Mouse (Mus musculus) c-Kit-positive CD71-negative TER-119-negative erythroid progenitor cells, embryonic 14.5 days (primary cell): ENCODE measurements around the gene Ankrd52.
"Not testable (repeated sequence)": the region's sequence is repeated elsewhere in the genome, so short reads cannot be mapped to it uniquely, and the experiment has no call there.

Source experiments
- DNase-seq: peaks from one replicate; pipeline ENCODE4 v3.0.0-alpha.2; 2013; ENCODE audit warnings: low read depth

The Ankrd52 gene

DNA sequence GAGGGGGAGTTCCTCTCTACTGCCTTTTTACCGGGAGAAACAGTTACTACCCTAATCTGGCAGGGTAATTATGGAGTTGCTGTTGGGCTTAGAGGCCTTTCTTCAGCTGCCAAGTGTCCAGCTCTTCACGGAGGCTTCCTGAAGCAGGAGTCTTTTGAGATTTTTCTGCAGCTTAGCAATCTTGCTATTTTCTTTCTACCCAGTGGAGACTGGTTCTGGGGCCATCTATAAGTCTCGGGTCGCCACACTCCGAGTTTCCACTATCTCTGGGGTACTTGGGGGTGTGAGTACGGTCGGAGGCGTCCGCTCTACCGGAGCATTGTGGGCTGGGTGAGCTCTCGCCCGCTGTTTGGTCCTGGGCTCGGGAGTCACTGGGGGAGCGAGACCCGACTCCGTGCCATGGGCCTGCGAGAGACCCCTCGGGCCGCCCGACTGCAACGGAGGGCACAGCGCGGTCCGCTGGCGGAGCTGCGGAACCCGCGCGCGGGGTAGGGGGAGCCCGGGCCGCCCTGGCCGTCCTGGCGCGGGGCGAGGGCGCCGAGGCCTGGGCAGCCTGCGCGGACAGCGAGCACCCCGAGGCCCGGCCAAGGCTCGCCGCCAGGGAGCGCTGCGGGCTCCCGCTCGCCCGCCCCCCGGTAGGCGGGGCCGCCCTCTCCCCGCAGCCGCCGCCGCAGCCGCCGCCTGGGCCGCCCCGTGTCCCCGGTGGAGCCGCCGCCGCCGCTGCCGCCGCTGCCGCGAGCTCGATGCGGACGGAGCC lies at the start of gene Ankrd52:
Gene Ankrd52, plus strand, starts transcription at position 661 of the 757 bp plus-strand sequence.
- peak; percentile 67 for DNase-seq

DNA sequence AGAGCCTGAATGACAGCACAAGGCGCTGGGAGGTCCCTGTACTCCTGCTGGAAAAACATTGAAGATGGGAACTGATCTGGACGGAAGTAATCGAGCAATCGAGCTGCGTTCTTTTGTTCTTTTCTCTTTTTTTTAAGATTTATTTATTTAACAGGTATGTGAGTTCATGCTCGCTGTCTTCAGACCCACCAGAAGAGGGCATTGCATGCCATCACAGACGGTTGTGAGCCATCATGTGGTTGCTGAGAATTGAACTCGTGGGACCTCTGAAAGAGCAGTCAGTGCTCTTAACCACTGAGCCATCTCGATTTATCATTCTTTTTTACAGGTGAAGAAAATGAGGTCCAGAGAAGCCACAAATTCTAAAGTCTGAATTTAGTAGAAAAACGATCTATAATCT lies 49.3 kb upstream of the Ankrd52 start:
- no peak for DNase-seq

GRCm38 (mm10) chr10:128332358-128333249 lies 44.3 kb upstream of the Ankrd52 start:
- not testable (repeated sequence) for DNase-seq

DNA sequence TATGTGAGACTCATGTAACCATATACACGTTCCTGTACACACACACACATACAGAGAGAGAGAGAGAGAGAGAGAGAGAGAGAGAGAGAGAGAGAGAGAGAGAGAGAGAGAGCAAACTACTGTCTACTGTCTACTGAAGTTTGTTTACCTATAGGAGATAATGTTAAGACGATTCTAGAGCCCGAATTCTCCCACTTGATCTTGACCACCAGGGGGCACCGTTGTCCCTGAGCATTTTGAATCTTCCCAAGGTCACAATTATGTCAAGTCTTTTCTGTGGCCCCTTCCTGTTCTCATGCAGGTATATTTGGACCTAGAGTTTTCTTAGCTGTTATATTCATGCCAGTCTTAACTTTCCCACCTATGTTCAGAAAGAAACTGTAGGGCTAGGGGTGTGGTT lies 41.3 kb upstream of the Ankrd52 start:
- DNase-seq: peak; percentile 85

DNA sequence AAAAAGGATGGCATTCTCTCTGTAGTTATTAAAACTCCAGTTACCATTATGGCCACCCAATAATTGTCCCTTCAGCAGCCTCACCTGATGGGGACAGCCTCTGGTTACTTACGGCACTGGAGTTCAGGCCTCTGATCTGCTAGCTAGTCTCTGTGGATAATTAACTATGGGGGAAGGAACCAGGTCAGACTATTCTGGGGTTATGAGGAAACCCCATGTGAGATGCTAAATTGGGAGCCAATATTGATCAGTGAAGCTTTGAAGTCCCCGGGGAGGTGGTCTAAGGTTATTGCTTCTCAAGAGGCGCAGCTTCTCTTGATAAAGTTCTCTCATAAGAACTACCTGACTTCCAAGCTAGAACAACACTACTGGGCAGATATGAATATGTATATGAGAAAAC lies 40.7 kb upstream of the Ankrd52 start:
- DNase-seq: no peak

- no peak for DNase-seq
These were observed 40.3 kb upstream of the Ankrd52 start for GRCm38 (mm10) chr10:128336597-128336996.

GRCm38 (mm10) chr10:128337306-128338181 lies 39.4 kb upstream of the Ankrd52 start, which contains the start of gene Cs:
Gene Cs (plus strand): TSS chr10:128337734.
- DNase-seq: peak; percentile 95

DNA sequence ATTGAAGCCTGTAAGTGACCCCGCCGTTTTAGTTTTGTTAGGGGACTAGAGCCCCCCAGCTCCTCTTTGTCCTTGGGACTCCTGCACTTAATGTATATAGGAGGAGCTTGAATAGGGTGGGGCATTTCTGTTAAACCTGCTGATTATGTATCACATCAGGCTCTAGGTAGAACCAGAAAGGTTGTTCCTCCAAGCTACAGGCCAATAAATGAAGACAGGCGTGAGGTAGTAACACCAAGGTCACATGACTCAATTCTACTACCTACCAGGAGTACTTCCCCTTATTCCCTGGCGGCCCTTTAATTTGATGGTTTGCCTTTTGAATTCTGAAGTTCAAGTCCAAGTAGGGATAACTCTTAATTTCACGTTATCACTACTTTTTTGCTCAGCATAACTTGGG lies 38.5 kb upstream of the Ankrd52 start:
- no peak for DNase-seq

DNA sequence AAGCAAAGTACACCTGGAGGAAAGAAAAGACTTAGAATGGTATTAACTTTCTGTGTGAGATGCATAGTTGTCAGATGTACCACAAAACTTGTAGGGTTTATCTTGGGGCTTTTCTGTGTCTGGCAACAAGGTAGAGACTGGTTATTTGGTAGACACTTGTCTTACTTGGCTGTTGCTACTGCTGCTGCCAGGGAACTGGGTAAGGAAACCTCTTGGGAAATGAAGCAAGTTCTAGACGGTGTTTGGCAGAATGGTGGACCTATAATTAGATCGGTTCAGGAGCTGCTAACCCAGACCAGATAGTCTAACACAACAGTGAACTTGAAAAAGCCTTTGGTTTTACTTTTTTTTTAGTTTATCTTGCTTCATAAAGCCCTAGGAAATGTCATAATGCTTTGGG lies 38.0 kb upstream of the Ankrd52 start:
- DNase-seq: no peak

DNA sequence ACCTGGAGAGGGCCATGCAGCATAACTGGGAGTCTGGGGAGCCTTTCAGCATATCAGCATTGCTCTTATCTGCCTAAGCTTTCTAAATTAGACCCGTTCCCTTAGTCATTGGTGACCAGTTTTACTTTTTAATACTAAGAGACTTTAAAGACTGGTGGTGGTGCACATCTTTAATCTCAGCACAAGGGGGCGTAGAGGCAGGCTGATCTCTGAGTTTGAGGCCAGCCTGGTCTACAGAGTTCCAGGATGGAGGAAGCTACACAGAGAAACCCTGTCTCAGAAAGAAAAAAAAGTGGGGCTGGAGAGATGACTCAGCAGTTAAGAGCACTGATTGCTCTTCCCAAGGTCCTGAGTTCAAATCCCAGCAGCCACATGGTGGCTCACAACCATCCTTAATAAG lies 36.7 kb upstream of the Ankrd52 start:
- no peak for DNase-seq

DNA sequence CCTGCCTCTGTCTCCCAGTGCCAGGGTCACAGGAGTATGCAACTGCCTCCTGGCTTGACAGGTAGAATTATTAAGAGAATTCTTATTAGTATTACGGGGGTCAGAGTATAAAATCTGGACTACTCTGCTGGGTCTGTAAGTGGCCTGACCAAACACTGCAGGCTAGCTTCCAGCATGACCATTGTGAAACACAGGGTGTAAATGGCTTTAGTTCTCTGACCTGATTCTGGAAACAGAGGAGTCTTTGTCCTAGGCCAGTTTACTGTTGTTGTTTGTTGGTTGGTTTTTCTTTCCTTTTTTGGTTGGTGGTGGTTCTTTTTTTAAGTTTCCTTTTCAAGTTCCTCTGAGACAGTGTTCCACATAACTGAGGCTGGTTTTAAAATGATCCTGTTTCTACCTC lies 33.5 kb upstream of the Ankrd52 start:
- DNase-seq: no peak

- DNase-seq: peak; percentile 87
These were observed 32.2 kb upstream of the Ankrd52 start for GRCm38 (mm10) chr10:128344568-128345275.

DNA sequence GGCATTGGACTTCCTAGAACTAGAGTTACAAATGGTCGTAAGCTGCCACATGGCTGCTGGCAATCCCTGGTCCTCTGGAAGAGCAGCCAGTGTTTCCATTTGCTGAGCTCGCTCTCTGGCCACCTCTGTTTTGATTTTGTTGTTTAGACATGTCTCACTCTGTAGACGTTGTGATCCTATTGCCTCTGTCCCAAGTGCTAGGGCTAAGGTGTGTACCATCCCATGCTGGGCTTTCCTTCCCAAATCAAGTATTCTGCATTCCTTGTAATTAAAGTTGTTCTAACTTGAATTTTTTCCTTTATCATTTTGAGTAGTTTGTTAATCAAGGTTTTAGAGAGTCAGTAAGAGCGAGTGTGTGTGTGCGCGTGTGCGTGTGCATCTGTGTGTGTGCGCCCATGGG lies 29.4 kb upstream of the Ankrd52 start:
- DNase-seq: no peak

GRCm38 (mm10) chr10:128358796-128359195 lies 18.1 kb upstream of the Ankrd52 start:
- DNase-seq: no peak

- no peak for DNase-seq
These were observed 17.7 kb upstream of the Ankrd52 start for GRCm38 (mm10) chr10:128359226-128359625.

- DNase-seq: no peak
These were observed 15.1 kb upstream of the Ankrd52 start for GRCm38 (mm10) chr10:128361836-128362235.

- no peak for DNase-seq
These were observed 14.3 kb upstream of the Ankrd52 start for GRCm38 (mm10) chr10:128362568-128362967.

DNA sequence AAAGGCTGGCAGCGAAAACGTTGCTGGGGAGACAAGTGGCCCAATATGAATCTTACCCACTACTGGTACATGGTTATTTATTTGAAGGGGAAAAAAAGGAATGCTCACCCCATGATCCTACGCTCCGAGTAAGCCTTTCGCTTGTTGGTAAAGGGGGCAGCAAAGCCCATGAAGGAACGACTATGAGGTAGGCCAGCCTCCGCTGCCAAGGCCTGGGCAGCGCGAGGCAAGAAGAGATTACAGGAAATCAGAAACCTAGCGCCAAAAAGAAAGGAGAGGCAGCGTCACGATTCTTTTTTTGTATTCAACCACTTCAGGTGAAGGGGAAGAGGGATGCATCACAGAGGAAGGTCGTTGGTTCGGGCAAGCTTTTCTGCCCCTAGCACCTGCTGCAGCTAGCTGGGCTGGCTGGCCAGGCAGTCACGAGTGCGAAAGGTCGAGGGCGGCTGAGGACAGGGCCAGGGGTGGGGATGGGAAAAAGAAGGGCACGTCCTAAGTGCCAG lies 9.0 kb upstream of the Ankrd52 start:
- no peak for DNase-seq

DNA sequence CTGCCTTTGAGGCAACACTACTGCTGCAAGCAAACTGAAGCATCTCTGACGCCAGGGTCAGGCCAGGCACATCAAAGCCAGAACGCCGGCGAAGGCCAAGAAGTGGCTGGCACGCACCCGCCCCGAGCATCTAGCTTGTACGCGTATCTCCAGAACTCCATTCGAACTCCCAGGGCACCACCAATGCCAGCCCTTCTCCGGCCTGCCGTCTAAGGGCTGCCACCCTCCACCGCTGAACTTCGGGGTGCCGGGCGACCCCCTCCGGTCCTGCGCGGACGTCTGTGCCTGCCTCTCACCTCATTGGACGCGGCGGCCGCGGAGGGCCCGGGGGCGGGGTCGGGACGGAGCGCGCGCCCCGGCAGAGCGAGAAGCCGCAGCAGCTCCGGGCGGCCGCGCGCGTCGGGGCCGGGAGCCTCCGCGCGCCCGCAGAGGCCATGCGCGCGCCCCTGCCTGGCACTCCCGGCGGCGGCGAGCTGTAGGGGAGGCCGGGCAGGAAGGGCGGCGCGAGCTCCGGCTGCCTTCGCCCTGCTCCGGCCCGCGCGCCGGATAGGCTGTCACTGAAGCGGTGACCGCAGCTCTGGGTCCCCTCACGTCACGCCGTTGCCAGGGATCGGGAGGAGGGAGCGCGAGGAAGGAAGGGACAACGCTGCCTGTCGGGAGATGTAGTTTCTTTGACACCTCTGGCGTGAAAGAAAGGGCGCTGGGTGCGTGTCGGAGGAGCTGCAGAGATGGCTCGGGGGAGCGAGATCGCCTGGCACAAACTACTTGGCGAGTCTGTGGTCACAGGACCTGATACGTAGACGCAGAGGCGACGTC lies 8.3 kb upstream of the Ankrd52 start, which contains the start of gene Coq10a:
Gene Coq10a, minus strand, starts transcription at position 596 of the 816 bp plus-strand sequence.
- DNase-seq: peak; percentile 81

DNA sequence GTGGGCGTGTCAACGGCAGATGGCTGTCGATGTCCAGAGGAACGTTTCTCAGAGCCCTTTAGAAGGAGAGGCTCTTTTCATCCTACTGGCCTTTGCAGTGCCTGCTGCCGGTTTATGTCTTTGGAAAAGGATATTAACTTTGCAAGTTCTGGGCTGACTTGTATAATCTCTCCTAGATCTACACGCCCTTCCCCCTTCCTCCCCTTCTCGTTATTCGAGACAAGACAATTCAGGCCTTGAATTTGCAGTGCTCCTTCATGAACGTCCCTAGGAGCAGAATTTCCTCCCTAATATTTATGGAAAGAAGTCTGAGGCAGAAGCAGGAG lies 7.7 kb upstream of the Ankrd52 start:
- no peak for DNase-seq
